Mouse (Mus musculus): Measurements from ENCODE around the gene Atf3.
"Not testable (repeated sequence)": the region's sequence is repeated elsewhere in the genome, so short reads cannot be mapped to it uniquely, and the experiment has no call there.

The Atf3 gene

DNA sequence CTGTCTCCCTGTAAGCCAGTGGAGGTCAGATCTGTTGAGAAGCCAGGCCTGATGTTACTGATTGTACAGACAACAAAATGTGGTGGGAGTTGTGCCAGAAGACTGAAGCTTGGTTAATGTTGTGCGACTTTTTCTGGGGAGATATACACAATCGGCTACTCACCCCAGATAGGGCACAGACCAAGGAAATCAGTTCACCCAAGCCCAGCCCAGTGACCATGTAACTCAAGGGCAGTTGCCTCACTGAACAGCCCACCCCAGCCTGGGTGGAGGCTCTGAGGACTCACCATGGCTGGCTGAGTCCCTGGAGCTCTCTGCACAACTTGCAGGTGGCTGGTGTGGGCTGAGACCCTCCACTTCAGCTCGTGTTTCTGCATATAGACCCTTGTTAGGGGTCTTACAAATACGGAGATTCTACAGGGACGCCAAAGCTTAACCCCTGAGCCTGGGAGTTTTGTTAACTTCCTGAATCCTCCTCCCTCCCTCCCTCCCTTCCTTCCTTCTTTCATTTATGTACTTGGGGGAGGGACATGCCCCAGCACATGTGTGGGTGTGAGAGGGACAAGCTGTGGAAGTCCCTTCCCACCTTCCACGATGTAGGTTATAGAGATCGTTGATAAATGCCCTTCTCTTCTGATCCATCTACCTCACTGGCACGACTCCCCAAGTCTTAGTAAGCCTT, 66.8 kb downstream of the Atf3 start:
- no peak for DNase-seq (ENCODE audit: low read depth, low spot score)

DNA sequence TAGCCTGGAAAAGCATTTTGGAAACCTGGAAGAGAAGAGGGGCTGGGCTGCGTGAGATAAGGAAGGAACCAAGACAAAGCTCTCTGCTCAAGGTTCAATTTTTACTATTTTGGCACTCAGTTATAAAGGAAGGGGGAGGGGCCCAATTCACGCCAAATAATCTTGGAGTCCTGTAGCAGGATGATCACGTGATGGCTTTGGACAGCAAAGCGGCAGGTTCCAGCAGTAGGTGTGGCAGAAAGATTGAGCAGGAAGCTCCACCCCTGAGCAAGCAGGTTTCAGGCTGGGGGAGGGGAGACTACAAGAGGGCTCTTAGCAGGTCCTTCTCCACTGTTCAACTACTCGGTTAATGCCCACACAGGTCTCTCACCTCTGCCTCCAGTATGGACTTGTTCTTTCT, 68.3 kb downstream of the Atf3 start:
- DNase-seq (ENCODE audit: low read depth, low spot score), result not testable (repeated sequence)

DNA sequence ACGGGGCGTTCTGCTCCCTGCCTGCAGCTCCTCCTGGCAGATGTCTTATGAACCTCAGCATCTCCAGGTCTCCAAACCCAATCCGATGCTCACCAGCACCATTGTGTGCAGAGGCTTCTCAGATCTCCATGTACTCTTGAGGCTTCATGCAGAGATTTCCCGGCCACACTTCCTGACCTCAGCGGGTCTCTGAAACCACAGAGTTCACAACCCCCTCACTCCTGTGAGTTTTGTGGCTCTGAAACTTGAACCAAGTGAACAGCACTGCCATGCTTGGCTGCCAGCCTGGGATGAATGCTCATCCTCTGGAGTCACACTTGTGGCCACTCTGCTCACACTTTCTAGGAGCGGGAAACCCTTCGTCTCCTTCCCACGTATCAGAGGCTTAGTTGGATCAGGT, 76.9 kb downstream of the Atf3 start:
- peak; percentile 78 for DNase-seq (ENCODE audit: low read depth, low spot score)

DNA sequence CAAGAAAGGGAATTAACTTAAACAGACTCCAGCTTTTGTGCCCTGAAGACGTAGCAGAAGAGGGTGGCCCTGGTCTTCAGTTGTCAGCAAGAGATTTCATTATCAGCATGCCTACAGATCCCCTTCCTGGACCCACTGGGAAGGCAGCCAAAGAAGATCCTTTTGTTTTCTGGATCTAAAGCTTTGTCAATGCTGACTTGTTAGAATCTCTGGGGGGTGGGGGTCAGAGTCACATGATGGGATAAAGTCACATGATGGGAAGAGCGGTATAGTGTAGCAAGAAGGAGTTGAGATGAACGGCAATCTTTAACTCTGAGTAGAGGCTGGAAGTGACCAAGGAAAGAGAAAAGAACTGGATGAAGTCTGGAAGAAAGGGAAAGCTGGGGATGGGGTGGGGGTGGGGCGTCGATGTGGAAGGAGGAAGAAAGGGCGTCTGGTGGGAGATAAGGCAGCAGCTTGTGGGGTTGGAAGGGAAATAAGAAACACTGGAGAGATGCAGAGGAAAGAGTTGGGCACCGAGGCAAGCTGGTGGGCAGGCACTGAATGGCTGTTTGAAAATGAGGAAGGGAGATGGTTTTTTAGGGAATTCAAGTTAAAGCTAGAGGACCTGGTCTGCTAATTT, 78.9 kb downstream of the Atf3 start:
- no peak for DNase-seq (ENCODE audit: low read depth, low spot score)

GRCm38 (mm10) chr1:191138436-191138835, 79.4 kb downstream of the Atf3 start:
- no peak for DNase-seq (ENCODE audit: low read depth, low spot score)

DNA sequence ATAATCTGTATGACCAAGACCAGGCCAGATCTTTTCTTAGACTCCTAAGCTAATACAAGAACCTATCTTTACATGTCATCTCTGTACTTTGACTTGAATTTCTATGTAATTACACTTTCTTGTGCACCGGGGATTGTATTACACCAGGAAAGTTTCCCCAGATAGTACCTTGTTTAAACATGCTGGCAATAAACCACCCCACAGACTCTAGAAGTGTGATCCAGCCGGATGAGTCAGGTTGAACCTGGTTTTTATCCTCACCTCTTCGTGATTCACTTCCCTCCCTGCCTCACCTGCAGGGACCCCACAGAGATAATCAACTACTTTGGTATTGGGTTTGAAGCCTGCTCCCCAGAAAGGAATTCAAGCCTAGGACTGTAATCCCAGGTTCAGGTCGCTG, 82.4 kb downstream of the Atf3 start:
- no peak for DNase-seq (ENCODE audit: low read depth, low spot score)

DNA sequence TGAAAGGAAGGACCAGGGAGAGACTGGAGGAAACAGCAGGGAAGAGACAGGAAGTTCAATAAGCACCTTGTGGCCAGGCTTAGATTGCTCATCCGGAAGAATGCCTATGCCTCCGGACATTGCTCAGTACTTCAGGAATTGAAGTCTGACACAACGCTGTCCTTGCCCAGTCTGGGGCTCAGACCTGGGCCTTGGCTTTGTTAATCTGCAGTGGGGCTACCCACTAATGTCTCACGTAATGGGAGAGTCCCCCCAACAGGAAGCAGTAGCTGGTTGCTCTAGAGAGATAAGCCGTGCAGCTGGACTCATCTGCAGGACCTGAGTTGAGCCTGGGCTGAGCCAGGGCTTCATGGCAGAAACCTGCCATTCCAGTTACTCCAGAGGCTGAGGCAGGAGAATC, 84.9 kb downstream of the Atf3 start:
- no peak for DNase-seq (ENCODE audit: low read depth, low spot score)

- no peak for DNase-seq (ENCODE audit: low read depth, low spot score)
Observed at GRCm38 (mm10) chr1:191132240-191132639, 85.6 kb downstream of the Atf3 start.

- no peak for DNase-seq (ENCODE audit: low read depth, low spot score)
Observed at GRCm38 (mm10) chr1:191131692-191132091, 86.1 kb downstream of the Atf3 start.

DNA sequence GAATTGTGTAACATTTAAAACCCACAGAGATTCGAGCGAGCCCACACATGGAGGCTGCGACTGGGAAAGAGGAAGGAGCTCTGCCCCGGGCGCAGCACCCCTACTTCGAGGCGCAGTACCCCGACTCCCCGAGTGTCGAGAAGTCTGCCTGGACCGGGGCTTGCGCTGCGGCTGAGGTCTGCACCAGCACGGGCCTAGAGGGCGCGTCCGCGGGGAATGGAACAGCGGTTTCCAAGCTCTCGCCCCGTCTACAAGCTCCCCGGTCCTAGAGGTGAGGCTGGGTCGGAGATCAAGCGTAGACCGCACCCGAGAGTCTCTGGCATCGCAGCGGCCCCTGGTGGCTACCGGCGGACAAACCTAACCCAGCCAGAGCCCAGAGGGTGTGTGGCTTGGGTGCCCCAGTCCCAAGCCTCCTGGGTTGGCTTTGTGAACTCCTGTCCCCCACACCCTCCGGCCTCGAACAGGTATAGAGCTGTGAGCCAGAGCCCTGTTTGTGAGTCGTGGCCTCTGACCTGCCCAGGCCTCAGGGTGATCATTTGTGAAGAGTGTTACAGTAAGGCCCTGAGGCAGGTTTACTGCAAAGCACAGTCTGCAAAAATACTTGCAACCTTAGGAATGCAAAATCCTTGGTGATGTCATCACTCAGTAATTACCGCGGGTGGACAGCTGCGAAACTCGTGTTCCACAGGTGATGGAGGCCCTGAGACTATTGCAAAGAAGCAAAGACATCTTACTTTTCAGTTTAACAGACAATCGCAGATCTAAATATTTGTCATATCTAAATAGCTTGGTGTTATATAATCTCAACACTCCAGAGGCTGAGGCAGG, 91.8 kb downstream of the Atf3 start:
- peak; percentile 51 for DNase-seq (ENCODE audit: low read depth, low spot score)

GRCm38 (mm10) chr1:191124288-191124687, 93.6 kb downstream of the Atf3 start:
- peak; percentile 46 for DNase-seq (ENCODE audit: low read depth, low spot score)

- DNase-seq (ENCODE audit: low read depth, low spot score), result peak; percentile 82
Observed at GRCm38 (mm10) chr1:191123696-191124095, 94.1 kb downstream of the Atf3 start.

GRCm38 (mm10) chr1:191122744-191123143, 95.1 kb downstream of the Atf3 start:
- DNase-seq (ENCODE audit: low read depth, low spot score), result no peak

Measured in 3T3-L1 (cell line).